In genomic region chr12:7054575-7054974, GRCm38 (mm10) we compare ENCODE assay signal across 24 mouse cellular contexts.
DNase-seq lines count a peak whose midpoint lies in the region; ATAC-seq and TF ChIP-seq lines count a peak whose summit lies in the region.
"Had no signal": no experiment of that assay in that cellular context is flagged by ENCODE, and none has a peak within 500 bp of the region (broad histone marks: within the 10 kb centered on the region; RNA-seq: fewer than 3 reads in every experiment).

No protein-coding gene starts in this region.

- 75% methylated on average over 2 of the region's 2 CpGs for WGBS in hindbrain, postnatal 0 days
- WGBS in hindbrain, embryonic 10.5 days, result 85% methylated on average over 2 of the region's 2 CpGs

- H3K27me3 ChIP-seq in hindbrain, postnatal 0 days (ENCODE audit: insufficient read depth, low read length), result no peaks in the 10 kb centered on the region
- H3K27me3 ChIP-seq in hindbrain, embryonic 10.5 days (ENCODE audit: insufficient read depth, poor library complexity, severe bottlenecking), result no peaks in the 10 kb centered on the region
- H3K27me3 ChIP-seq: forebrain, embryonic 15.5 days; heart, embryonic 13.5 days; hindbrain, embryonic 13.5 days; intestine, embryonic 15.5 days; kidney, embryonic 15.5 days; liver, embryonic 13.5 days; megakaryocyte, embryonic 14.5 days; neural tube, embryonic 15.5 days had no signal

- H3K4me3 ChIP-seq in hindbrain, postnatal 0 days (ENCODE audit: low read length), result no peak overlapping the region
- no peak overlapping the region for H3K4me3 ChIP-seq in hindbrain, embryonic 10.5 days
- no peak overlapping the region for H3K4me3 ChIP-seq in left cerebral cortex, adult 2 months
- H3K4me3 ChIP-seq: forebrain, embryonic 15.5 days; heart, embryonic 13.5 days; hindbrain, embryonic 13.5 days; intestine, embryonic 15.5 days; kidney, embryonic 15.5 days; liver, embryonic 13.5 days; megakaryocyte, embryonic 14.5 days; neural tube, embryonic 15.5 days had no signal

- no peak for ATAC-seq in hindbrain, postnatal 0 days
- ATAC-seq: forebrain, embryonic 15.5 days; intestine, embryonic 15.5 days; midbrain, embryonic 16.5 days had no signal

- H3K9ac ChIP-seq in hindbrain, postnatal 0 days (replicated peaks; ENCODE audit: low read length), result no peak overlapping the region
- H3K9ac ChIP-seq: forebrain, embryonic 15.5 days; heart, embryonic 13.5 days; hindbrain, embryonic 13.5 days; intestine, embryonic 15.5 days; kidney, embryonic 15.5 days; liver, embryonic 13.5 days; neural tube, embryonic 15.5 days had no signal

- H3K9me3 ChIP-seq in hindbrain, postnatal 0 days (ENCODE audit: low read length), result no peaks in the 10 kb centered on the region
- no peaks in the 10 kb centered on the region for H3K9me3 ChIP-seq in hindbrain, embryonic 10.5 days
- H3K9me3 ChIP-seq: forebrain, embryonic 15.5 days; heart, embryonic 13.5 days; hindbrain, embryonic 13.5 days; intestine, embryonic 15.5 days; kidney, embryonic 15.5 days; liver, embryonic 13.5 days; megakaryocyte, embryonic 14.5 days; neural tube, embryonic 15.5 days had no signal

- H3K36me3 ChIP-seq in hindbrain, postnatal 0 days (ENCODE audit: insufficient read depth, low read length), result no peaks in the 10 kb centered on the region
- no peaks in the 10 kb centered on the region for H3K36me3 ChIP-seq in hindbrain, embryonic 10.5 days
- H3K36me3 ChIP-seq: forebrain, embryonic 15.5 days; heart, embryonic 13.5 days; hindbrain, embryonic 13.5 days; intestine, embryonic 15.5 days; kidney, embryonic 15.5 days; liver, embryonic 13.5 days; neural tube, embryonic 15.5 days had no signal

- intact Hi-C loops in left cerebral cortex, adult 2 months (cut with DNase I), result loop anchor here (5.0 kb wide), 1 partner anchor 163 kb away; no protein-coding TSS in a partner anchor
- intact Hi-C loops in left cerebral cortex, postnatal 14 days (cut with DNase I), result no loop called here

- no peak overlapping the region for H3K4me2 ChIP-seq in hindbrain, postnatal 0 days (ENCODE audit: low read depth, low read length)
- H3K4me2 ChIP-seq: forebrain, embryonic 15.5 days; heart, embryonic 13.5 days; hindbrain, embryonic 13.5 days; intestine, embryonic 15.5 days; kidney, embryonic 15.5 days; liver, embryonic 13.5 days; neural tube, embryonic 15.5 days had no signal

- H3K4me1 ChIP-seq in hindbrain, postnatal 0 days (ENCODE audit: insufficient read depth, low read length), result no peaks in the 10 kb centered on the region
- H3K4me1 ChIP-seq in hindbrain, embryonic 10.5 days (replicated peaks), result no peaks in the 10 kb centered on the region
- H3K4me1 ChIP-seq: forebrain, embryonic 15.5 days; hindbrain, embryonic 13.5 days; intestine, embryonic 15.5 days; kidney, embryonic 15.5 days; liver, embryonic 13.5 days; megakaryocyte, embryonic 14.5 days; neural tube, embryonic 15.5 days had no signal

- TF ChIP-seq CTCF in hindbrain, postnatal 0 days (IDR thresholded peaks at IDR 0.05; ENCODE audit: low read depth), result peak; percentile 52
- peak; percentile 42 for TF ChIP-seq CTCF in left cerebral cortex, adult 2 months (IDR thresholded peaks at IDR 0.05)
- no peak for TF ChIP-seq CTCF in brain, embryonic 14.5 days (IDR thresholded peaks at IDR 0.05; ENCODE audit: borderline replicate concordance, extremely low read depth, insufficient read depth, insufficient read length)

- H3K27ac ChIP-seq in hindbrain, postnatal 0 days, result no peak overlapping the region
- H3K27ac ChIP-seq in hindbrain, embryonic 10.5 days, result no peak overlapping the region
- no peak overlapping the region for H3K27ac ChIP-seq in left cerebral cortex, adult 2 months
- H3K27ac ChIP-seq: forebrain, embryonic 15.5 days; heart, embryonic 13.5 days; hindbrain, embryonic 13.5 days; intestine, embryonic 15.5 days; kidney, embryonic 15.5 days; liver, embryonic 13.5 days; neural tube, embryonic 15.5 days had no signal

- TF ChIP-seq POLR2A in brain, embryonic 14.5 days (IDR thresholded peaks at IDR 0.05; ENCODE audit: borderline replicate concordance, extremely low read depth, insufficient read depth, insufficient read length, poor library complexity, severe bottlenecking), result no peak

- DNase-seq in embryo, embryonic 10.5 days (ENCODE audit: low spot score), result peak; percentile 16
- DNase-seq in embryo, embryonic 9.5 days (ENCODE audit: extremely low spot score), result no peak
- peak; percentile 33 for DNase-seq in hindbrain, postnatal 0 days (ENCODE audit: low spot score)
- DNase-seq in hindbrain, embryonic 10.5 days (ENCODE audit: low spot score), result no peak
- no peak for DNase-seq in left cerebral cortex, adult 2 months (ENCODE audit: extremely low spot score in 1 of 2, low spot score in 2 of 2)
- no peak for DNase-seq in left cerebral cortex, postnatal 14 days (ENCODE audit: low spot score in 2 of 2)
- DNase-seq in brain, embryonic 14.5 days (ENCODE audit: low read depth), result peak; percentile 35
- no peak for DNase-seq in thymus, postnatal 0 days (ENCODE audit: low spot score)
- DNase-seq: adrenal gland, postnatal 14 days; cerebellum, adult 9-10 months; gastrocnemius, postnatal 25 days; heart, adult 18-20 months; heart, postnatal 14 days; liver, embryonic 13.5 days; lung, adult 2 months; thymus, adult 2 months had no signal

Comparison
In these comparisons a context has a peak if more than half of its experiments do, and no peak if none do; other contexts are left out.
1. DNase-seq: peak in embryo, embryonic 10.5 days (single experiment), hindbrain, postnatal 0 days (single experiment) and brain, embryonic 14.5 days (single experiment); none in embryo, embryonic 9.5 days (single experiment), hindbrain, embryonic 10.5 days (single experiment), left cerebral cortex, adult 2 months (0 of 2), left cerebral cortex, postnatal 14 days (0 of 2) and thymus, postnatal 0 days (single experiment).